Mouse (Mus musculus): ENCODE results near the gene Numb.
"Not testable (repeated sequence)": the region's sequence is repeated elsewhere in the genome, so short reads cannot be mapped to it uniquely, and the experiment has no call there.

The Numb gene

GRCm38 (mm10) chr12:83922724-83923485 lies 1.2 kb upstream of the Numb start:
- in situ Hi-C loops (cut with MboI) = no loop called here

- in situ Hi-C loops (cut with MboI) = no loop called here
Observed at GRCm38 (mm10) chr12:83920721-83921441, 853 bp downstream of the Numb start.

GRCm38 (mm10) chr12:83916884-83917283 lies 4.8 kb downstream of the Numb start:
- in situ Hi-C loops (cut with MboI) = no loop called here

GRCm38 (mm10) chr12:83914797-83915196 lies 6.9 kb downstream of the Numb start:
- in situ Hi-C loops (cut with MboI) = no loop called here

GRCm38 (mm10) chr12:83914202-83914740 lies 7.5 kb downstream of the Numb start:
- in situ Hi-C loops (cut with MboI) = no loop called here

- in situ Hi-C loops (cut with MboI) = no loop called here
Observed at GRCm38 (mm10) chr12:83910451-83910850, 11.3 kb downstream of the Numb start.

- in situ Hi-C loops (cut with MboI) = no loop called here
Observed at GRCm38 (mm10) chr12:83892926-83893325, 28.8 kb downstream of the Numb start.

GRCm38 (mm10) chr12:83891278-83891677 lies 30.5 kb downstream of the Numb start:
- in situ Hi-C loops (cut with MboI) = no loop called here

GRCm38 (mm10) chr12:83889128-83889527 lies 32.6 kb downstream of the Numb start:
- in situ Hi-C loops (cut with MboI) = no loop called here

- in situ Hi-C loops (cut with MboI) = no loop called here
Observed at GRCm38 (mm10) chr12:83885516-83886285, 36.0 kb downstream of the Numb start.

- in situ Hi-C loops (cut with MboI) = not testable (repeated sequence)
Observed at GRCm38 (mm10) chr12:83885065-83885464, 36.7 kb downstream of the Numb start.

GRCm38 (mm10) chr12:83882503-83882902 lies 39.2 kb downstream of the Numb start:
- in situ Hi-C loops (cut with MboI) = no loop called here

- in situ Hi-C loops (cut with MboI) = no loop called here
Observed at GRCm38 (mm10) chr12:83882088-83882487, 39.6 kb downstream of the Numb start.

GRCm38 (mm10) chr12:83880913-83881312 lies 40.8 kb downstream of the Numb start:
- in situ Hi-C loops (cut with MboI) = no loop called here

- in situ Hi-C loops (cut with MboI) = no loop called here
Observed at GRCm38 (mm10) chr12:83875097-83875496, 46.6 kb downstream of the Numb start.

GRCm38 (mm10) chr12:83874597-83874996 lies 47.1 kb downstream of the Numb start:
- in situ Hi-C loops (cut with MboI) = no loop called here

GRCm38 (mm10) chr12:83864501-83864900 lies 57.2 kb downstream of the Numb start:
- in situ Hi-C loops (cut with MboI) = no loop called here

GRCm38 (mm10) chr12:83861880-83862279 lies 59.9 kb downstream of the Numb start:
- in situ Hi-C loops (cut with MboI) = no loop called here

- in situ Hi-C loops (cut with MboI) = no loop called here
Observed at GRCm38 (mm10) chr12:83860688-83861087, 61.0 kb downstream of the Numb start.

GRCm38 (mm10) chr12:83858052-83858451 lies 63.7 kb downstream of the Numb start:
- in situ Hi-C loops (cut with MboI) = no loop called here

GRCm38 (mm10) chr12:83855211-83855610 lies 66.5 kb downstream of the Numb start:
- in situ Hi-C loops (cut with MboI) = no loop called here

- in situ Hi-C loops (cut with MboI) = no loop called here
Observed at GRCm38 (mm10) chr12:83854281-83854680, 67.5 kb downstream of the Numb start.

Measured in mature B cell (primary cell).